Mouse (Mus musculus) heart, embryonic 11.5 days (tissue): ENCODE data around the gene S100a10. TPM values are rescaled to one million over a fixed set of nuclear protein-coding genes. Genes with fewer than 3 reads are reported as not detected.

Source experiments
- ATAC-seq: fragments of 200-750 bp; cut with Nextera tagmentation; replicated peaks from 2 replicates; pipeline ENCODE4 v1.8.0; 2017; ENCODE audit warnings: moderate library complexity; ENCODE audit not compliant: insufficient number of reproducible peaks, low FRiP score, low TSS enrichment
- H3K27ac ChIP-seq: fragments of 300-500 bp; sonication (generic); 2 replicates; pipeline ENCODE4 v1.5.1; 2014; ENCODE audit warnings: mild to moderate bottlenecking, low read depth, low read length
- H3K27me3 ChIP-seq: fragments of 300-500 bp; sonication (generic); 2 replicates; pipeline ENCODE4 v1.6.1; 2014; ENCODE audit warnings: mild to moderate bottlenecking, low read length, mixed read lengths; ENCODE audit not compliant: control insufficient read depth, insufficient read depth
- H3K36me3 ChIP-seq: fragments of 300-500 bp; sonication (generic); 2 replicates; pipeline ENCODE4 v1.6.1; 2014; ENCODE audit warnings: mild to moderate bottlenecking, low read length, moderate library complexity, mixed read lengths; ENCODE audit not compliant: control insufficient read depth, insufficient read depth
- H3K4me1 ChIP-seq: fragments of 300-500 bp; sonication (generic); 2 replicates; pipeline ENCODE4 v1.6.1; 2014; ENCODE audit warnings: low read length; ENCODE audit not compliant: control insufficient read depth, insufficient read depth
- H3K4me2 ChIP-seq: fragments of 300-500 bp; sonication (generic); 2 replicates; pipeline ENCODE4 v1.6.1; 2014; ENCODE audit warnings: mild to moderate bottlenecking, moderate library complexity
- H3K4me3 ChIP-seq: fragments of 300-500 bp; sonication (generic); 2 replicates; pipeline ENCODE4 v1.5.1; 2014; ENCODE audit warnings: low read depth, low read length
- H3K9ac ChIP-seq: fragments of 300-500 bp; sonication (generic); 2 replicates; pipeline ENCODE4 v1.6.1; 2014; ENCODE audit warnings: mild to moderate bottlenecking, low read depth, low read length, moderate library complexity
- H3K9me3 ChIP-seq: fragments of 300-500 bp; sonication (generic); replicated peaks from 2 replicates; pipeline ENCODE4 v1.6.1; 2016; ENCODE audit warnings: low read length; ENCODE audit not compliant: control insufficient read depth
- WGBS: fragments of 180-500 bp; shearing (Covaris S2); extraction: QIAGEN DNeasy Blood & Tissue Kit; methylation state at CpG from one replicate; pipeline ENCODE4 v1.1.7; 2014; ENCODE audit not compliant: insufficient replicate concordance; 5-methylcytosine and 5-hydroxymethylcytosine counted together
- polyA plus RNA-seq: library from polyadenylated mRNA; unstranded; fragments of >200 nt; fragmentation: Nextera tagmentation; extraction: Ambion mirVana; gene quantifications from 2 replicates; pipeline ENCODE4 v1.2.1, GENCODE M21; 2014

Gene S100a10
- polyA plus RNA-seq, 1 experiment from 2014 or later = 222 TPM

- Histone ChIP-seq H3K36me3 (no peaks in the 10 kb centered on the region; the same call in 1 of the 2 replicates), H3K4me3 (no peak overlapping the region), H3K9ac (no peak overlapping the region), H3K27ac (no peak overlapping the region), H3K27me3 (no peaks in the 10 kb centered on the region), H3K4me2 (no peak overlapping the region), H3K4me1 (no peaks in the 10 kb centered on the region), H3K9me3 (no peaks in the 10 kb centered on the region)
- WGBS = 82% methylated on average over 4 of the region's 4 CpGs
- no peak for ATAC-seq
Measured at GRCm38 (mm10) chr3:93563216-93563615, 8.3 kb downstream of the S100a10 start.

GRCm38 (mm10) chr3:93566892-93567291, 12.0 kb downstream of the S100a10 start:
- no peaks in the 10 kb centered on the region for H3K4me1 ChIP-seq
- H3K27me3 ChIP-seq = no peaks in the 10 kb centered on the region
- H3K4me2 ChIP-seq = no peak overlapping the region
- no peaks in the 10 kb centered on the region for H3K36me3 ChIP-seq
- no peak overlapping the region for H3K4me3 ChIP-seq
- no peak for ATAC-seq
- H3K9me3 ChIP-seq = no peaks in the 10 kb centered on the region
- no peak overlapping the region for H3K9ac ChIP-seq
- WGBS = 77% methylated on average over 3 of the region's 3 CpGs
- no peak overlapping the region for H3K27ac ChIP-seq

- Histone ChIP-seq H3K9me3 (no peaks in the 10 kb centered on the region), H3K4me1 (no peaks in the 10 kb centered on the region), H3K36me3 (no peaks in the 10 kb centered on the region), H3K4me2 (no peak overlapping the region), H3K27ac (no peak overlapping the region), H3K27me3 (no peaks in the 10 kb centered on the region), H3K4me3 (no peak overlapping the region), H3K9ac (no peak overlapping the region)
- no peak for ATAC-seq
- WGBS = 83% methylated on average over 6 of the region's 6 CpGs
Measured at GRCm38 (mm10) chr3:93567721-93568120, 12.8 kb downstream of the S100a10 start.

- no peaks in the 10 kb centered on the region for H3K9me3 ChIP-seq
- no peaks in the 10 kb centered on the region for H3K27me3 ChIP-seq
- no peak overlapping the region for H3K9ac ChIP-seq
- H3K4me2 ChIP-seq = no peak overlapping the region
- H3K4me1 ChIP-seq = no peaks in the 10 kb centered on the region
- H3K27ac ChIP-seq = peak overlapping the region; percentile 18; the same call in 1 of the 2 replicates
- 58% methylated on average over 7 of the region's 7 CpGs for WGBS
- H3K36me3 ChIP-seq = no peaks in the 10 kb centered on the region
- no peak overlapping the region for H3K4me3 ChIP-seq
- ATAC-seq = no peak
Measured at GRCm38 (mm10) chr3:93568428-93569040, 13.7 kb downstream of the S100a10 start.

GRCm38 (mm10) chr3:93569046-93569445, 14.2 kb downstream of the S100a10 start:
- H3K27me3 ChIP-seq = no peaks in the 10 kb centered on the region
- no peak for ATAC-seq
- no peak overlapping the region for H3K27ac ChIP-seq
- 53% methylated on average over 2 of the region's 2 CpGs for whole genome bisulfite sequencing
- H3K4me2 ChIP-seq = no peak overlapping the region
- H3K36me3 ChIP-seq = no peaks in the 10 kb centered on the region
- no peak overlapping the region for H3K4me3 ChIP-seq
- H3K4me1 ChIP-seq = no peaks in the 10 kb centered on the region
- H3K9me3 ChIP-seq = no peaks in the 10 kb centered on the region
- H3K9ac ChIP-seq = no peak overlapping the region

- Histone ChIP-seq H3K36me3 (no peaks in the 10 kb centered on the region), H3K9me3 (no peaks in the 10 kb centered on the region), H3K9ac (no peak overlapping the region), H3K4me1 (no peaks in the 10 kb centered on the region), H3K27ac (no peak overlapping the region), H3K4me3 (no peak overlapping the region), H3K27me3 (no peaks in the 10 kb centered on the region), H3K4me2 (no peak overlapping the region)
- 65% methylated on average over 5 of the region's 5 CpGs for WGBS
- no peak for ATAC-seq
Measured at GRCm38 (mm10) chr3:93572058-93572791, 17.3 kb downstream of the S100a10 start.

GRCm38 (mm10) chr3:93579317-93580038, 24.6 kb downstream of the S100a10 start:
- H3K9me3 ChIP-seq = no peaks in the 10 kb centered on the region
- H3K36me3 ChIP-seq = no peaks in the 10 kb centered on the region
- no peaks in the 10 kb centered on the region for H3K27me3 ChIP-seq
- no peak overlapping the region for H3K4me2 ChIP-seq
- no peak for ATAC-seq
- WGBS = 67% methylated on average over 6 of the region's 6 CpGs
- H3K4me1 ChIP-seq = no peaks in the 10 kb centered on the region
- H3K9ac ChIP-seq = no peak overlapping the region
- no peak overlapping the region for H3K27ac ChIP-seq
- H3K4me3 ChIP-seq = no peak overlapping the region

GRCm38 (mm10) chr3:93580039-93580403, 25.1 kb downstream of the S100a10 start:
- no peak for ATAC-seq
- no peaks in the 10 kb centered on the region for H3K4me1 ChIP-seq
- no peak overlapping the region for H3K4me2 ChIP-seq
- H3K36me3 ChIP-seq = no peaks in the 10 kb centered on the region
- H3K4me3 ChIP-seq = no peak overlapping the region
- no peak overlapping the region for H3K27ac ChIP-seq
- 83% methylated on average over 2 of the region's 2 CpGs for WGBS
- no peak overlapping the region for H3K9ac ChIP-seq
- H3K27me3 ChIP-seq = no peaks in the 10 kb centered on the region
- H3K9me3 ChIP-seq = no peaks in the 10 kb centered on the region
